Comparison of ENCODE assay signal across 8 mouse cellular contexts in genomic region chr8:71665331-71666130, GRCm38 (mm10). TPM values are rescaled to one million over a fixed set of nuclear protein-coding genes. Genes with fewer than 3 reads are reported as not detected.
A peak's percentile ranks its signal among the peaks of the same experiment; 100 is the strongest.
DNase-seq lines count a peak whose midpoint lies in the region; ATAC-seq lines count a peak whose summit lies in the region.

No protein-coding gene starts in this region.

- H3K36me3 ChIP-seq in heart, embryonic 14.5 days (ENCODE audit: control insufficient read depth, insufficient read depth, low read length), result no peaks in the 10 kb centered on the region
- H3K36me3 ChIP-seq in limb, embryonic 12.5 days, result no peaks in the 10 kb centered on the region
- no peaks in the 10 kb centered on the region for H3K36me3 ChIP-seq in midbrain, embryonic 11.5 days (ENCODE audit: control insufficient read depth, insufficient read depth, low read length)

- H3K4me2 ChIP-seq in heart, embryonic 14.5 days (ENCODE audit: low read length), result peak overlapping the region; percentile 59
- peak overlapping the region; percentile 44 for H3K4me2 ChIP-seq in limb, embryonic 12.5 days
- H3K4me2 ChIP-seq in midbrain, embryonic 11.5 days, result peak overlapping the region; percentile 37

- peaks cover 4% of the 10 kb centered on the region for H3K27me3 ChIP-seq in heart, embryonic 14.5 days (ENCODE audit: control insufficient read depth, insufficient read depth, low read length)
- peaks cover 95% of the 10 kb centered on the region for H3K27me3 ChIP-seq in limb, embryonic 12.5 days
- peaks cover 10% of the 10 kb centered on the region; the same call in 1 of the 2 replicates for H3K27me3 ChIP-seq in midbrain, embryonic 11.5 days (ENCODE audit: control insufficient read depth, insufficient read depth, low read length)

- 0 out of 4 replicates have a peak overlapping the region, but pooled peaks of 1 of the 2 experiments have one; percentile 24 for H3K27ac ChIP-seq in heart, embryonic 14.5 days (replicated peaks in 1 of 2; ENCODE audit: control insufficient read depth in 1 of 2, insufficient read depth in 1 of 2, low read depth in 2 of 2, low read length in 2 of 2)
- no peak overlapping the region for H3K27ac ChIP-seq in limb, embryonic 12.5 days
- H3K27ac ChIP-seq in midbrain, embryonic 11.5 days (ENCODE audit: low read depth, low read length), result no peak overlapping the region

- H3K9me3 ChIP-seq in heart, embryonic 14.5 days (ENCODE audit: control insufficient read depth, low read length), result no peaks in the 10 kb centered on the region
- H3K9me3 ChIP-seq in limb, embryonic 12.5 days, result no peaks in the 10 kb centered on the region
- H3K9me3 ChIP-seq in midbrain, embryonic 11.5 days (ENCODE audit: control insufficient read depth, low read length), result no peaks in the 10 kb centered on the region

- H3K4me3 ChIP-seq in heart, embryonic 14.5 days (ENCODE audit: control insufficient read depth in 1 of 2, insufficient read depth in 1 of 2, low read depth in 1 of 2, low read length in 2 of 2), result peak overlapping the region; percentile 17 to 30
- peak overlapping the region; percentile 16 for H3K4me3 ChIP-seq in limb, embryonic 12.5 days (replicated peaks)
- peak overlapping the region; percentile 13 for H3K4me3 ChIP-seq in midbrain, embryonic 11.5 days (ENCODE audit: low read depth, low read length)

- H3K9ac ChIP-seq in heart, embryonic 14.5 days (ENCODE audit: low read length), result 0 out of 2 replicates have a peak overlapping the region, but pooled peaks have one; percentile 21
- H3K9ac ChIP-seq in limb, embryonic 12.5 days (replicated peaks), result no peak overlapping the region
- peak overlapping the region; percentile 2; the same call in 1 of the 2 replicates for H3K9ac ChIP-seq in midbrain, embryonic 11.5 days (ENCODE audit: low read length)

- WGBS in heart, embryonic 14.5 days, result 5% methylated on average over 22 of the region's 22 CpGs
- WGBS in limb, embryonic 12.5 days, result 4% methylated on average over 22 of the region's 22 CpGs
- WGBS in midbrain, embryonic 11.5 days, result 4% methylated on average over 22 of the region's 22 CpGs

- DNase-seq in heart, adult 9 months (ENCODE audit: low spot score in 2 of 2), result no peak
- DNase-seq in adrenal gland, postnatal 10 days, result peak; percentile 78
- peak; percentile 98 for DNase-seq in midbrain, embryonic 11.5 days (ENCODE audit: low spot score, missing footprints)
- DNase-seq in testis, postnatal 14 days (ENCODE audit: low spot score), result peak; percentile 65
- DNase-seq in right cerebral cortex, postnatal 36 days (ENCODE audit: low spot score in 2 of 2), result no peak

- ATAC-seq in heart, embryonic 14.5 days (ENCODE audit: insufficient number of reproducible peaks, insufficient read depth, low FRiP score, low read depth), result 0 out of 2 replicates have a peak, but pooled peaks have one; percentile 29
- peak; percentile 47 to 60 for ATAC-seq in hematopoietic stem cell, adult 5-6 weeks (replicated peaks in 1 of 2; ENCODE audit: insufficient read depth in 1 of 2, low FRiP score in 2 of 2, low TSS enrichment in 1 of 2, low read depth in 1 of 2, poor library complexity in 2 of 2, severe bottlenecking in 2 of 2)
- no peak; the same call in 1 of the 2 replicates for ATAC-seq in limb, embryonic 12.5 days (ENCODE audit: insufficient number of reproducible peaks, insufficient read depth, low FRiP score, low TSS enrichment, low read depth)
- peak; percentile 77 for ATAC-seq in midbrain, embryonic 11.5 days (ENCODE audit: low FRiP score)

- peaks cover 15 to 36% of the 10 kb centered on the region in 2 experiments for H3K4me1 ChIP-seq in heart, embryonic 14.5 days (ENCODE audit: control insufficient read depth in 2 of 2, insufficient read depth in 2 of 2, low read length in 2 of 2)
- H3K4me1 ChIP-seq in limb, embryonic 12.5 days (replicated peaks), result peaks cover 27% of the 10 kb centered on the region
- H3K4me1 ChIP-seq in midbrain, embryonic 11.5 days (ENCODE audit: control insufficient read depth, insufficient read depth, low read length), result peaks cover 20% of the 10 kb centered on the region

RNA-seq across cellular contexts. Expression of gene Unc13a, which starts 6.0 kb away (rescaled TPM):
- 0.38 and 0.89 TPM in 2 replicates for polyA plus RNA-seq in heart, embryonic 14.5 days (2014; fragmentation: Nextera tagmentation; extraction: Ambion mirVana)
- 1 to 10 TPM; 3.8 to 7.1 TPM for total RNA-seq in adrenal gland, postnatal 10 days (2021)
- 2.6 and 3.6 TPM in 2 replicates for total RNA-seq in hematopoietic stem cell, adult 5-6 weeks (2017)
- polyA plus RNA-seq in limb, embryonic 12.5 days (2016; fragmentation: Nextera tagmentation; extraction: Ambion mirVana), result 0.60 and 0.86 TPM in 2 replicates
- 5.4 and 6.5 TPM in 2 replicates for polyA plus RNA-seq in midbrain, embryonic 11.5 days (2014; fragmentation: Nextera tagmentation; extraction: Ambion mirVana)

RNA-seq across cellular contexts. Expression of gene Jak3, which starts 10.6 kb away (rescaled TPM):
- polyA plus RNA-seq in heart, embryonic 14.5 days (2014; fragmentation: Nextera tagmentation; extraction: Ambion mirVana), result 5.9 and 6.3 TPM in 2 replicates
- total RNA-seq in adrenal gland, postnatal 10 days (2021), result 10 to 100 TPM; 18.5 to 25.9 TPM
- 32.8 and 34.1 TPM in 2 replicates for total RNA-seq in hematopoietic stem cell, adult 5-6 weeks (2017)
- 3.8 and 4.4 TPM in 2 replicates for polyA plus RNA-seq in limb, embryonic 12.5 days (2016; fragmentation: Nextera tagmentation; extraction: Ambion mirVana)
- 1.3 and 1.7 TPM in 2 replicates for polyA plus RNA-seq in midbrain, embryonic 11.5 days (2014; fragmentation: Nextera tagmentation; extraction: Ambion mirVana)

RNA-seq across cellular contexts. Expression of gene Insl3, which starts 23.5 kb away (rescaled TPM):
- 2.4 and 2.7 TPM in 2 replicates for polyA plus RNA-seq in heart, embryonic 14.5 days (2014; fragmentation: Nextera tagmentation; extraction: Ambion mirVana)
- 10 to 100 TPM in 1 of 2 experiments, 1 to 10 TPM in 1; 7.3 to 10.8 TPM for total RNA-seq in adrenal gland, postnatal 10 days (2021)
- total RNA-seq in hematopoietic stem cell, adult 5-6 weeks (2017), result 6.2 and 8.9 TPM in 2 replicates
- 0.54 and 0.64 TPM in 2 replicates for polyA plus RNA-seq in limb, embryonic 12.5 days (2016; fragmentation: Nextera tagmentation; extraction: Ambion mirVana)
- 0.44 and 0.48 TPM in 2 replicates for polyA plus RNA-seq in midbrain, embryonic 11.5 days (2014; fragmentation: Nextera tagmentation; extraction: Ambion mirVana)

RNA-seq across cellular contexts. Expression of gene B3gnt3, which starts 36.1 kb away (rescaled TPM):
- 3.0 and 3.1 TPM in 2 replicates for polyA plus RNA-seq in heart, embryonic 14.5 days (2014; fragmentation: Nextera tagmentation; extraction: Ambion mirVana)
- total RNA-seq in adrenal gland, postnatal 10 days (2021), result 1 to 10 TPM; 6.4 to 6.7 TPM
- 1.3 TPM in 2 replicates for total RNA-seq in hematopoietic stem cell, adult 5-6 weeks (2017)
- polyA plus RNA-seq in limb, embryonic 12.5 days (2016; fragmentation: Nextera tagmentation; extraction: Ambion mirVana), result 0.70 and 1.1 TPM in 2 replicates
- 0.38 and 0.63 TPM in 2 replicates for polyA plus RNA-seq in midbrain, embryonic 11.5 days (2014; fragmentation: Nextera tagmentation; extraction: Ambion mirVana)

RNA-seq across cellular contexts. Expression of gene Colgalt1, which starts 54.7 kb away (rescaled TPM):
- polyA plus RNA-seq in heart, embryonic 14.5 days (2014; fragmentation: Nextera tagmentation; extraction: Ambion mirVana), result 58.1 and 61.6 TPM in 2 replicates
- total RNA-seq in adrenal gland, postnatal 10 days (2021), result 10 to 100 TPM; 56.3 to 58.9 TPM
- total RNA-seq in hematopoietic stem cell, adult 5-6 weeks (2017), result 53.6 and 78.4 TPM in 2 replicates
- polyA plus RNA-seq in limb, embryonic 12.5 days (2016; fragmentation: Nextera tagmentation; extraction: Ambion mirVana), result 61.4 and 65.9 TPM in 2 replicates
- 39.5 and 42.8 TPM in 2 replicates for polyA plus RNA-seq in midbrain, embryonic 11.5 days (2014; fragmentation: Nextera tagmentation; extraction: Ambion mirVana)

Comparison
In these comparisons a context has a peak if more than half of its experiments do, and no peak if none do; other contexts are left out.
1. DNase-seq: peak in adrenal gland, postnatal 10 days (single experiment), midbrain, embryonic 11.5 days (single experiment) and testis, postnatal 14 days (single experiment); none in heart, adult 9 months (0 of 2) and right cerebral cortex, postnatal 36 days (0 of 2).
2. Peak in every context shown above with its lines, with median percentiles within 50 percentile points of each other: H3K4me2 ChIP-seq and H3K4me3 ChIP-seq.